Mouse (Mus musculus) neural tube, embryonic 14.5 days (tissue): ENCODE measurements around the gene Pcbd2. TPM values are rescaled to one million over a fixed set of nuclear protein-coding genes. Genes with fewer than 3 reads are reported as not detected.

Source experiments
- ATAC-seq: fragments of 200-750 bp; cut with Nextera tagmentation; 2 replicates; pipeline ENCODE4 v1.8.0; 2017; ENCODE audit warnings: low read depth, mild to moderate bottlenecking, moderate TSS enrichment, moderate library complexity
- H3K27ac ChIP-seq: fragments of 300-500 bp; sonication (generic); 2 replicates; pipeline ENCODE4 v1.5.1; 2014; ENCODE audit warnings: low read depth, mild to moderate bottlenecking, control low read depth, low read length, moderate library complexity, mixed read lengths
- H3K27me3 ChIP-seq: fragments of 300-500 bp; sonication (generic); 2 replicates; pipeline ENCODE4 v1.6.1; 2014; ENCODE audit warnings: low read length; ENCODE audit not compliant: control insufficient read depth, insufficient read depth
- H3K36me3 ChIP-seq: fragments of 300-500 bp; sonication (generic); 2 replicates; pipeline ENCODE4 v1.6.1; 2014; ENCODE audit warnings: low read length, mixed read lengths; ENCODE audit not compliant: control insufficient read depth, insufficient read depth
- H3K4me1 ChIP-seq: fragments of 300-500 bp; sonication (generic); 2 replicates; pipeline ENCODE4 v1.6.1; 2014; ENCODE audit warnings: low read length; ENCODE audit not compliant: control insufficient read depth, insufficient read depth
- H3K4me2 ChIP-seq: fragments of 300-500 bp; sonication (generic); 2 replicates; pipeline ENCODE4 v1.6.1; 2014; ENCODE audit warnings: mild to moderate bottlenecking, low read depth, low read length, control low read depth
- H3K4me3 ChIP-seq: fragments of 300-500 bp; sonication (generic); 2 replicates; pipeline ENCODE4 v1.5.1; 2014; ENCODE audit warnings: low read depth, low read length, control low read depth, mixed read lengths
- H3K9ac ChIP-seq: fragments of 300-500 bp; sonication (generic); replicated peaks from 2 replicates; pipeline ENCODE4 v1.6.1; 2014; ENCODE audit warnings: low read depth, mild to moderate bottlenecking, control low read depth, low read length, mixed read lengths
- H3K9me3 ChIP-seq: fragments of 300-500 bp; sonication (generic); 2 replicates; pipeline ENCODE4 v1.6.1; 2016; ENCODE audit warnings: low read length; ENCODE audit not compliant: control insufficient read depth
- WGBS: fragments of 180-500 bp; shearing (Covaris S2); extraction: QIAGEN DNeasy Blood & Tissue Kit; methylation state at CpG from one replicate; pipeline ENCODE4 v1.1.7; 2014; 5-methylcytosine and 5-hydroxymethylcytosine counted together
- polyA plus RNA-seq: library from polyadenylated mRNA; unstranded; fragments of >200 nt; fragmentation: Nextera tagmentation; extraction: Ambion mirVana; gene quantifications from 2 replicates; pipeline ENCODE4 v1.2.1, GENCODE M21; 2014

Gene Pcbd2
- polyA plus RNA-seq, 1 experiment from 2014 or later, result 19.6 TPM

DNA sequence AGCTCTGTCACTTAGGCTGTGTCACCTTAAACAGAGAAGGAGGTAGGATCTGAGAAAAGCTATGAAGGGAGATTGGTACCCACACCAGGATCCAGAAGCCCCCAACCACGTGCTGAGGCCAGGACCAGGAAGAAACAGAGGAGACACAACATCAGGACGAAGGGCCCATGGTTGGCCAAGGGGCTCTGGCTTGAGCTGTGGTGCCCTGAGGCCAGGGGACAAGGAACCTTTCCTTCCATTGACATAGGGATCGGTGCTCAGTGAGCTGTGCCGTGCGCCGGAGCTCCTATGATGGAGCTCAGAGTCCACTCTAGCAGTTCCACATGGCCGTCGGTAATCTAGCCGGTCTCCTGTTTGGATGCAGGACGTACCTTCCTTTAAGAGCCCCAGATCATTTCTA is 82.5 kb downstream of the Pcbd2 start:
- Histone ChIP-seq H3K4me2 (no peak overlapping the region), H3K27me3 (no peaks in the 10 kb centered on the region), H3K27ac (no peak overlapping the region), H3K36me3 (no peaks in the 10 kb centered on the region), H3K4me3 (no peak overlapping the region), H3K9ac (no peak overlapping the region), H3K4me1 (no peaks in the 10 kb centered on the region), H3K9me3 (no peaks in the 10 kb centered on the region)
- no peak for ATAC-seq
- 94% methylated on average over 10 of the region's 10 CpGs for WGBS

DNA sequence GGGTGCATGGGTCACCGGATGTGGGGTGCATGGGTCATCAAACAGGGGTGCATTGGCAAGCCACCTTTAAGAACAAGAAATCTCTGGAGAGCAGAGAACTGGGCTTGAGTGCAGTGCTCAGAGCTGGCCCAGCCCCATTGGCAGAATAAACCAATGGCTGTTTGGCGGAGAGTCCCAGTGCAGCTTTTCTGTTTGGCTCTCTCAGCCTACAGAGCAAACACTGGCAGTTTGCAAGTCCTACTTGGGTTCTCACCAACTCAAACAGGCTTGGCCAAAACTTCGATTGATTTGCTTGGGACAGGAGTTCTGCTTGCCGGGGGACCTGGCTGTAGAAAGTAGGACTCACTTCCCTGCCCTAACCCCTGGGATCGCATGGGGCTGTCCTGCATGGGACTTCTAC is 83.8 kb downstream of the Pcbd2 start:
- no peaks in the 10 kb centered on the region for H3K27me3 ChIP-seq
- 82% methylated on average over 5 of the region's 5 CpGs for WGBS
- H3K4me3 ChIP-seq, result no peak overlapping the region
- no peak overlapping the region for H3K9ac ChIP-seq
- ATAC-seq, result no peak
- H3K36me3 ChIP-seq, result no peaks in the 10 kb centered on the region
- no peaks in the 10 kb centered on the region for H3K4me1 ChIP-seq
- no peak overlapping the region for H3K27ac ChIP-seq
- H3K9me3 ChIP-seq, result no peaks in the 10 kb centered on the region
- no peak overlapping the region for H3K4me2 ChIP-seq

DNA sequence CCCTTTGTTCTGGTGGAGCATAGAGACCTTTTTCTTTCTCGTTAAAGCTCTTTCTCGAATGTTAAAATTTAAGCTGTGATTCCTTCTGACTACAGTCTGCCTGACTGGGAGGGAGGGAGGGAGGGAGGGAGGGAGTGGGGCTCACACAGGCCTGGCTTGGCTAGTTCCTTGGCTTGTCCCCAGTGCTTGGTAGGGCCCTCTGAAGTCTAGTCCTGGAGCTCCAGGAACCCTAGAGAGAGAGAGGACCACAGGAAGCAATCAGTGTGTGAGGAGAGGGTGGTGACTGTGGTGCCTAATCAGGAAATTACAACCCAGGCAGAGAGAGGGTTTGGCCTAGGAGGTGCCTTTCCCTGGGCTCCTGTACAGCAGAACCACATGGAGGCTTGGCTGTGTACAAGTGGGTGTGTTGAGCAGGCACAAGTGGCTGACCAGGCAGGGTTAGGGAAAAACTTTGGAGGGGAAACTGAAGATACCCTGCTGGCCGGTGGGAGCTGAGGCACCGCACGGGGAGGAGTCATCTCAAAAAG is 86.4 kb downstream of the Pcbd2 start:
- 58% methylated on average over 5 of the region's 5 CpGs for WGBS
- H3K4me3 ChIP-seq, result no peak overlapping the region
- H3K27ac ChIP-seq, result no peak overlapping the region

DNA sequence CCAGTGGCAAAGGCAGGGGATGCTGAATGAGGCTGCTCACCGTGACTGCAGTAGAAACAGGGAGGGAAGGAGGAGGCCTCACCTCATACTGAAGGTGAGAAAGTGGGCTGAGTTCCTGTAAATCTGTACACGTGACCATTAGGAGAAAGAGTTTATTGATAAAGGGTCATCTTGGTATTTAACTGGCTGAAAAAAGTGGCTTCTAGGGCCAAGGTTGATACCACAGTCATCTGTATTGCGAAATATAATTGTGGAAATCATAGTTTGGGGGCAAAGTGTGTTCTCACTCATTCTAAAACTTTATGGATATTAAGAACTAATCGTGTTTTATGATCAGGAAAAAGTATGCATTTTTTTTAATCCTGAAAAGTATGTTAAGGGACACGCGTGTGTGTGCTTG is 87.7 kb downstream of the Pcbd2 start:
- Histone ChIP-seq H3K27me3 (no peaks in the 10 kb centered on the region), H3K9ac (no peak overlapping the region), H3K9me3 (no peaks in the 10 kb centered on the region), H3K4me1 (no peaks in the 10 kb centered on the region), H3K36me3 (no peaks in the 10 kb centered on the region), H3K4me3 (no peak overlapping the region), H3K4me2 (no peak overlapping the region), H3K27ac (no peak overlapping the region)
- ATAC-seq, result no peak
- 87% methylated on average over 6 of the region's 6 CpGs for WGBS

More for the DNA sequence above, 86.4 kb downstream of the Pcbd2 start:
- H3K9me3 ChIP-seq, result no peaks in the 10 kb centered on the region
- no peak for ATAC-seq
- no peaks in the 10 kb centered on the region for H3K27me3 ChIP-seq
- H3K4me1 ChIP-seq, result no peaks in the 10 kb centered on the region
- no peaks in the 10 kb centered on the region for H3K36me3 ChIP-seq
- no peak overlapping the region for H3K4me2 ChIP-seq
- H3K9ac ChIP-seq, result no peak overlapping the region

DNA sequence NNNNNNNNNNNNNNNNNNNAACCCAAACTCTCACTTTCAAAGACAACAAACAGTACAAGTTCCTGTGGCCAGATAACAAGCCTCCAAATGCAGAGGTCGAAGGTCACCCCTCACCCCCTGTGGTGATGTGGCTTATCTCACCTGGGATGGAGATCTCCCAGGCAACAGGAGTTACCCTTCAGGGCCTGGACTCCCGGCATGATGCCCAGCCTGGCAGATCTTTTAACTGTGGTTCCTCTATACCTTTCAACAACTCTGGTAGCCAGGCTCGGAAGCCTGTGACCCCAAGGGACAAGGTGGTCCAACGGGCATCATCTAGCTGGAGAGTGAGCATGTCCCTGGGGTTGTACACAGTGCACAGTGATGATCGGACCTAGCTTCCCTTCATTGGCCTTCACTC is 95.3 kb downstream of the Pcbd2 start:
- ATAC-seq, result no peak
- WGBS, result 72% methylated on average over 5 of the region's 5 CpGs
- no peaks in the 10 kb centered on the region for H3K9me3 ChIP-seq

DNA sequence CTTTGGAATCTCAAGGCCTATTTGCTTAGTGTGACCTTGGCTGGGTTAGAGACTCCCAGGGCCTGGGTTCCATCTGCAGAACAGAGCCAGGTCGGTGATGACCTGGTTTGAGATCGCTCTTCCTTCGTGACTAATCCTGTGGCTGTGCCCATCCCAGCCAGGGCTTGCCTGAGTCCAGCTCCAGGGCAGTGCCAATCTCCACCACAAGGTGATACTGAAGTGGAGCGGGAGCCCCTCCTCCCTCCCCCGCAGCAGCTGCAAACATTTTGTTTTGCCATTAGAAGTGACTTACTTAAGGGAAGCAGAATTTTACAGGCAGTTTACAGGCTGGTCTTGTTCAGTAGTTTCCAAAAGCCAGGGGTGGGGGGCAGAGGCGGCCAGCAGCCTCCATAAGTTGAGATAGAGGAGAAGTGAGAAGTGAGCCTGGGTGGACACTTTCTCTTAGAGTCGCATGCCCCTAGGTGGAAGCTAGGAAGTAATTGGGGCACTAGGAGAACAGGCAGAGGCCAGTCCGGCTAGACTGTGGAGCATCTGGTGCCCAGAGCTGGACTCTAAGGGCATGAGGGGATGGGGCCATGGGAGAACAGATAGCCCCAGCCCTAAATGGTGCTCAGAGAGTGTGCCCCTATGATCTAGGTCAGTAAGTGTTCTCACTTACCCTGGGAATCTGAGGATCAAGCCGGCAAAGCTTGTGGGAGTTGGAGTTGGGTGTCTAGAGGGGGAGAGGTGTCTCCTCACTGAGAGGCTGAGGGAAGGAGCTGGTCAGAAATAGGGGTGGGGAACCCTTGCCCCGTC is 97.2 kb downstream of the Pcbd2 start:
- H3K9me3 ChIP-seq, result no peaks in the 10 kb centered on the region
- H3K4me1 ChIP-seq, result no peaks in the 10 kb centered on the region
- peaks cover 45% of the 10 kb centered on the region for H3K27me3 ChIP-seq
- H3K4me2 ChIP-seq, result no peak overlapping the region
- 14% methylated on average over 10 of the region's 10 CpGs for WGBS
- H3K9ac ChIP-seq, result no peak overlapping the region
- H3K4me3 ChIP-seq, result no peak overlapping the region
- no peaks in the 10 kb centered on the region for H3K36me3 ChIP-seq
- no peak for ATAC-seq
- no peak overlapping the region for H3K27ac ChIP-seq

More for the DNA sequence above, 95.3 kb downstream of the Pcbd2 start:
- Histone ChIP-seq H3K4me2 (no peak overlapping the region), H3K36me3 (no peaks in the 10 kb centered on the region), H3K27ac (no peak overlapping the region), H3K4me3 (no peak overlapping the region), H3K27me3 (peaks cover 32% of the 10 kb centered on the region), H3K9ac (no peak overlapping the region), H3K4me1 (no peaks in the 10 kb centered on the region)

DNA sequence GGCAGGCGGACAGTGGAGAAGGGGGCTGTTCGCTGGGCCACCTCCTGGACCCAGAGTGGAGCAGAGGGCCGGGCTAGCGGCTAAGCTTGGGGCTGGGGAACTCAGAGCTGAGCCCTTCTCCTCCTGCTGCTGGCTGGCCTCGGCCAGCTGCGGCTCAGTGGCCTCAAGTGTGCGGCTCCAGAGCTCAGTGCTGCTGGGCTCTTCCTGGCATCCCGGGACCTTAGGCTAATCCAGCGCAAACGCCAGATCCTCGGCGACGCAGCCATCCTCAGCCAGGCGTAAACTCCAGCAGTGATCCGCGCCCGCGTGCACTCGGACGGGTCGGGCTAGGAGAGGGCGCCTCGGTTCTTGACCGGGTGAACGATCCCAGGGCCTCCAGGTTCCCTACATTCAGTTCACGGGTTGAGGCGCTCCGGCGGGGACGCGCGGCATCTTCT is 98.1 kb downstream of the Pcbd2 start:
- Histone ChIP-seq H3K36me3 (no peaks in the 10 kb centered on the region), H3K27ac (no peak overlapping the region), H3K27me3 (peaks cover 51% of the 10 kb centered on the region), H3K4me3 (no peak overlapping the region), H3K4me2 (no peak overlapping the region), H3K9ac (no peak overlapping the region), H3K9me3 (no peaks in the 10 kb centered on the region), H3K4me1 (no peaks in the 10 kb centered on the region)
- under 1% methylated on average over 31 of the region's 32 CpGs for WGBS
- no peak for ATAC-seq

DNA sequence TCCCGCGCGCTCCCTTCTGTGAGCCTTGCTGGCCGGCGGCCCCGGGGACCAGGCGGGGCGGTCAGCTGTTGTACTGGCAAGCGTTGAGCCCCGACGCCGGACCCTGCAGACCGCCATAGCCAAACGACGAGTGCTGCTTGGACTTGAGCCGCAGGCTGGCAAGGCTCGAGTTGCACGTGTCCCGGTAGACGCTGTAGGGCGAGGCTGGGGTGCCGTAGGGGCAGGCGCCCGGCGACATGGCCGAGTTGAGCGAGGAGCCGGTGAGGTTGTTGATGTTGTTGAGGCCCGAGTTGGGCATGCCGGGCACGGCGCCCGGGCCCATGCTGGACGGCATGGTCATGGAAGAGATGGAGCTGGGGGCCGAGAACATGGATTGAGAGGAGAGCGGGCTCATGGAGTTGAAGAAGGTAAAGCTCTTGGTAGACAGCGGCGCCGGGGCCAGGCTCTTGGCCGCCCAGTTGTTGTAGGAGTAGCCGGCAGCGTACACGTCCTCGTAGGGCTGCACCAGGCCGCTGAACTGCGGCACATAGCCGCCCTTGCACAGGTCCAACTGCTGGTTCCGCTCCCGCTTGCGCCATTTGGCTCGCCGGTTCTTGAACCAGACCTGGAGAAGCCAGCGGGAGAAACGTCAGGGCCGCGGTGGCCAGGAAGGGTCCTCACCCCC is 99.0 kb downstream of the Pcbd2 start:
- Histone ChIP-seq H3K4me3 (no peak overlapping the region), H3K27me3 (peaks cover 58% of the 10 kb centered on the region), H3K27ac (no peak overlapping the region), H3K9me3 (no peaks in the 10 kb centered on the region), H3K4me1 (no peaks in the 10 kb centered on the region), H3K4me2 (no peak overlapping the region), H3K36me3 (no peaks in the 10 kb centered on the region), H3K9ac (no peak overlapping the region)
- no peak for ATAC-seq
- WGBS, result under 1% methylated on average over 56 of the region's 56 CpGs
